Mouse (Mus musculus) midbrain, embryonic 11.5 days (tissue): Measurements from ENCODE around the gene Qrich2. TPM values are rescaled to one million over a fixed set of nuclear protein-coding genes. Genes with fewer than 3 reads are reported as not detected.

Experiments used
- ATAC-seq: fragments of 200-750 bp; cut with Nextera tagmentation; 2 replicates; pipeline ENCODE4 v1.8.0; 2017; ENCODE audit warnings: moderate TSS enrichment, moderate library complexity; ENCODE audit not compliant: low FRiP score
- DNase-seq: peaks from one replicate; pipeline ENCODE4 v3.0.0; 2015; ENCODE audit warnings: low spot score; ENCODE audit errors: missing footprints
- H3K27ac ChIP-seq: fragments of 300-500 bp; sonication (generic); 2 replicates; pipeline ENCODE4 v1.5.1; 2014; ENCODE audit warnings: low read depth, low read length
- H3K27me3 ChIP-seq: fragments of 300-500 bp; sonication (generic); 2 replicates; pipeline ENCODE4 v1.6.1; 2014; ENCODE audit warnings: mild to moderate bottlenecking, low read length, moderate library complexity, mixed read lengths; ENCODE audit not compliant: control insufficient read depth, insufficient read depth
- H3K36me3 ChIP-seq: fragments of 300-500 bp; sonication (generic); 2 replicates; pipeline ENCODE4 v1.6.1; 2014; ENCODE audit warnings: mild to moderate bottlenecking, low read length, moderate library complexity, mixed read lengths; ENCODE audit not compliant: control insufficient read depth, insufficient read depth
- H3K4me1 ChIP-seq: fragments of 300-500 bp; sonication (generic); 2 replicates; pipeline ENCODE4 v1.6.1; 2014; ENCODE audit warnings: low read length; ENCODE audit not compliant: control insufficient read depth, insufficient read depth
- H3K4me2 ChIP-seq: fragments of 300-500 bp; sonication (generic); 2 replicates; pipeline ENCODE4 v1.6.1; 2014; ENCODE audit warnings: mild to moderate bottlenecking, moderate library complexity
- H3K4me3 ChIP-seq: fragments of 300-500 bp; sonication (generic); 2 replicates; pipeline ENCODE4 v1.5.1; 2014; ENCODE audit warnings: low read depth, low read length
- H3K9ac ChIP-seq: fragments of 300-500 bp; sonication (generic); 2 replicates; pipeline ENCODE4 v1.6.1; 2014; ENCODE audit warnings: low read length
- H3K9me3 ChIP-seq: fragments of 300-500 bp; sonication (generic); 2 replicates; pipeline ENCODE4 v1.6.1; 2016; ENCODE audit warnings: low read length; ENCODE audit not compliant: control insufficient read depth
- WGBS: fragments of 180-500 bp; shearing (Covaris S2); extraction: QIAGEN DNeasy Blood & Tissue Kit; methylation state at CpG from one replicate; pipeline ENCODE4 v1.1.7; 2014; 5-methylcytosine and 5-hydroxymethylcytosine counted together
- polyA plus RNA-seq: library from polyadenylated mRNA; unstranded; fragments of >200 nt; fragmentation: Nextera tagmentation; extraction: Ambion mirVana; gene quantifications from 2 replicates; pipeline ENCODE4 v1.2.1, GENCODE M21; 2014

Gene Qrich2
- polyA plus RNA-seq, 1 experiment from 2014 or later = 0.08 TPM

- H3K36me3 ChIP-seq = no peaks in the 10 kb centered on the region
- ATAC-seq = no peak
- no peak overlapping the region for H3K4me3 ChIP-seq
- no peaks in the 10 kb centered on the region for H3K27me3 ChIP-seq
- H3K9me3 ChIP-seq = no peaks in the 10 kb centered on the region
- H3K9ac ChIP-seq = no peak overlapping the region
- no peak overlapping the region for H3K4me2 ChIP-seq
- no peak overlapping the region for H3K27ac ChIP-seq
- no peaks in the 10 kb centered on the region for H3K4me1 ChIP-seq
- 89% methylated on average over 11 of the region's 11 CpGs for WGBS
- peak; percentile 51 for DNase-seq
These were observed 69.6 kb downstream of the Qrich2 start for GRCm38 (mm10) chr11:116396276-116396933.

- H3K36me3 ChIP-seq = no peaks in the 10 kb centered on the region
- no peak overlapping the region for H3K27ac ChIP-seq
- WGBS = 90% methylated on average over 4 of the region's 4 CpGs
- no peaks in the 10 kb centered on the region for H3K9me3 ChIP-seq
- no peaks in the 10 kb centered on the region for H3K27me3 ChIP-seq
- H3K4me1 ChIP-seq = no peaks in the 10 kb centered on the region
- ATAC-seq (no peak), DNase-seq (peak; percentile 31)
- no peak overlapping the region for H3K4me2 ChIP-seq
- H3K4me3 ChIP-seq = no peak overlapping the region
- H3K9ac ChIP-seq = no peak overlapping the region
These were observed 71.3 kb downstream of the Qrich2 start for GRCm38 (mm10) chr11:116394769-116395168.

Other genes with a start within 250 kb of the Qrich2 start
- gene Evpl, start 228.2 kb downstream of the Qrich2 start, polyA plus RNA-seq = 0.26 TPM in 2 replicates
- gene Srp68, start 192.0 kb downstream of the Qrich2 start, polyA plus RNA-seq = 72.8 and 78.6 TPM in 2 replicates
- 0.07 and 0.34 TPM in 2 replicates for gene Galr2, start 185.3 kb downstream of the Qrich2 start, polyA plus RNA-seq
- gene Exoc7, start 159.0 kb downstream of the Qrich2 start, polyA plus RNA-seq = 59.9 and 61.3 TPM in 2 replicates
- gene Foxj1, start 130.8 kb downstream of the Qrich2 start, polyA plus RNA-seq = 3.5 and 3.8 TPM in 2 replicates
- gene Rnf157, start 53.2 kb downstream of the Qrich2 start, polyA plus RNA-seq = 17.8 and 18.1 TPM in 2 replicates
- gene Ubald2, start 32.1 kb downstream of the Qrich2 start, polyA plus RNA-seq = 72.3 and 83.0 TPM in 2 replicates
- 173 and 183 TPM in 2 replicates for gene Prpsap1, start 28.0 kb upstream of the Qrich2 start, polyA plus RNA-seq
- 7.1 and 8.3 TPM in 2 replicates for gene Sphk1, start 64.7 kb upstream of the Qrich2 start, polyA plus RNA-seq
- gene Ube2o, start 115.2 kb upstream of the Qrich2 start, polyA plus RNA-seq = 13.6 and 18.7 TPM in 2 replicates
- not detected in 2 replicates for gene Aanat, start 120.2 kb upstream of the Qrich2 start, polyA plus RNA-seq
- gene Rhbdf2, start 160.8 kb upstream of the Qrich2 start, polyA plus RNA-seq = 1.2 and 1.3 TPM in 2 replicates
- 0.22 and 1.0 TPM in 2 replicates for gene Prcd, start 187.3 kb upstream of the Qrich2 start, polyA plus RNA-seq
- gene Cygb, start 188.1 kb upstream of the Qrich2 start, polyA plus RNA-seq = 1.7 and 2.1 TPM in 2 replicates